Mouse (Mus musculus) liver, adult 10 weeks (tissue): Measurements from ENCODE around the gene Ppp1r14b. TPM values are rescaled to one million over a fixed set of nuclear protein-coding genes. Genes with fewer than 3 reads are reported as not detected.

Experiments
- polyA plus RNA-seq: library from polyadenylated mRNA; stranded (reverse); fragments of 350-450 nt; fragmentation: Illumina TruSeq; extraction: RNeasy Lipid Tissue Mini Kit (QIAGEN cat#74804); gene quantifications from one replicate; pipeline ENCODE4 v1.2.3, GENCODE M21; 2014; ENCODE audit warnings: low read depth, low replicate concordance

The Ppp1r14b gene
- polyA plus RNA-seq = 2.9 TPM

GRCm38 (mm10) chr19:6974211-6975205, at the start of gene Ppp1r14b:
Ppp1r14b (plus strand) TSS chr19:6974968.

GRCm38 (mm10) chr19:6925307-6925573, 49.5 kb upstream of the Ppp1r14b start, which contains the start of gene Catsperz:
Catsperz (minus strand) TSS chr19:6925380.

GRCm38 (mm10) chr19:6934195-6934977, 40.4 kb upstream of the Ppp1r14b start, which contains the start of gene Kcnk4:
Kcnk4 (minus strand) TSS chr19:6934515.

GRCm38 (mm10) chr19:6941372-6942248, 33.2 kb upstream of the Ppp1r14b start, which contains the start of gene Bad:
Bad (plus strand) TSS chr19:6941861.

GRCm38 (mm10) chr19:6942249-6942691, 32.5 kb upstream of the Ppp1r14b start, which contains the start of gene Gpr137:
Gpr137 (minus strand) TSS chr19:6942480.

GRCm38 (mm10) chr19:6975537-6976521, 1.1 kb downstream of the Ppp1r14b start, which contains the start of gene Plcb3:
Plcb3 (minus strand) TSS chr19:6976470.

GRCm38 (mm10) chr19:6980381-6981093, 5.8 kb downstream of the Ppp1r14b start, which contains the start of gene Fkbp2:
Fkbp2 (minus strand) TSS chr19:6980501.

GRCm38 (mm10) chr19:6987061-6987903, 12.5 kb downstream of the Ppp1r14b start, which contains the start of gene Vegfb:
Vegfb (minus strand) TSS chr19:6987651.

GRCm38 (mm10) chr19:6992011-6992858, 17.5 kb downstream of the Ppp1r14b start, which contains the start of gene Dnajc4:
Dnajc4 (minus strand) TSS chr19:6992572.

GRCm38 (mm10) chr19:6996006-6996405, 21.2 kb downstream of the Ppp1r14b start, which contains the start of the genes Nudt22 and Trpt1:
Nudt22 (minus strand) TSS chr19:6996117.
Trpt1 (plus strand) TSS chr19:6996131.

GRCm38 (mm10) chr19:7019191-7019590, 44.4 kb downstream of the Ppp1r14b start, which contains the start of gene Fermt3:
Fermt3 (minus strand) TSS chr19:7019469.

Other genes starting within 250 kb of the Ppp1r14b start
- gene Rps6ka4, start 134.3 kb upstream of the Ppp1r14b start, polyA plus RNA-seq = not detected
- not detected for gene Ccdc88b, start 116.8 kb upstream of the Ppp1r14b start, polyA plus RNA-seq
- gene Trmt112, start 65.3 kb upstream of the Ppp1r14b start, polyA plus RNA-seq = 20.7 TPM
- 53.2 TPM for gene Prdx5, start 64.9 kb upstream of the Ppp1r14b start, polyA plus RNA-seq
- gene Esrra, start 53.2 kb upstream of the Ppp1r14b start, polyA plus RNA-seq = 2.0 TPM
- gene Catsperz, start 49.6 kb upstream of the Ppp1r14b start, polyA plus RNA-seq = not detected
- gene Kcnk4, start 40.5 kb upstream of the Ppp1r14b start, polyA plus RNA-seq = not detected
- gene Bad, start 33.1 kb upstream of the Ppp1r14b start, polyA plus RNA-seq = 0.90 TPM
- gene Gpr137, start 32.5 kb upstream of the Ppp1r14b start, polyA plus RNA-seq = 0.98 TPM
- gene Plcb3, start 1.5 kb downstream of the Ppp1r14b start, polyA plus RNA-seq = 1.5 TPM
- 20.9 TPM for gene Fkbp2, start 5.5 kb downstream of the Ppp1r14b start, polyA plus RNA-seq
- gene Vegfb, start 12.7 kb downstream of the Ppp1r14b start, polyA plus RNA-seq = 3.3 TPM
- 2.7 TPM for gene Dnajc4, start 17.6 kb downstream of the Ppp1r14b start, polyA plus RNA-seq
- not detected for gene Nudt22, start 21.1 kb downstream of the Ppp1r14b start, polyA plus RNA-seq
- 0.58 TPM for gene Trpt1, start 21.2 kb downstream of the Ppp1r14b start, polyA plus RNA-seq
- 0.16 TPM for gene Fermt3, start 44.5 kb downstream of the Ppp1r14b start, polyA plus RNA-seq
- gene Stip1, start 65.0 kb downstream of the Ppp1r14b start, polyA plus RNA-seq = 34.1 TPM
- gene Macrod1, start 81.8 kb downstream of the Ppp1r14b start, polyA plus RNA-seq = 9.3 TPM
- not detected for gene Flrt1, start 130.8 kb downstream of the Ppp1r14b start, polyA plus RNA-seq
- 15.7 TPM for gene Otub1, start 231.3 kb downstream of the Ppp1r14b start, polyA plus RNA-seq
- 131 TPM for gene Cox8a, start 242.6 kb downstream of the Ppp1r14b start, polyA plus RNA-seq